Mouse (Mus musculus): ENCODE measurements around the gene Ppp1r32.

- TF ChIP-seq POLR2A (IDR thresholded peaks at IDR 0.05; ENCODE audit: low read depth, low read length) (no peak), CTCF (IDR thresholded peaks at IDR 0.05; ENCODE audit: borderline replicate concordance, insufficient read depth, low read length) (no peak)
These were observed 14.2 kb upstream of the Ppp1r32 start for GRCm38 (mm10) chr19:10496976-10497375.
